Mouse (Mus musculus) liver, embryonic 14.5 days (tissue): ENCODE measurements around the gene Nrros. TPM values are rescaled to one million over a fixed set of nuclear protein-coding genes. Genes with fewer than 3 reads are reported as not detected.

Experiments used
- ATAC-seq: fragments of 200-750 bp; cut with Nextera tagmentation; 2 replicates; pipeline ENCODE4 v1.8.0; 2017; ENCODE audit warnings: moderate number of reproducible peaks, mild to moderate bottlenecking, moderate library complexity; ENCODE audit not compliant: insufficient read depth
- DNase-seq, 3 experiments: peaks; one replicate each; pipeline ENCODE4 v3.0.0-alpha.2; 2012 to 2013; ENCODE audit warnings: low read depth in 3 of 3, low spot score in 3 of 3
- H3K27ac ChIP-seq: fragments of 300-500 bp; sonication (generic); 2 replicates; pipeline ENCODE4 v1.5.1; 2014; ENCODE audit warnings: moderate library complexity, mild to moderate bottlenecking, control low read depth, inconsistent platforms
- H3K27me3 ChIP-seq: fragments of 300-500 bp; sonication (generic); 2 replicates; pipeline ENCODE4 v1.6.1; 2014; ENCODE audit warnings: mild to moderate bottlenecking, low read length, moderate library complexity; ENCODE audit not compliant: control insufficient read depth, insufficient read depth
- H3K36me3 ChIP-seq: fragments of 300-500 bp; sonication (generic); replicated peaks from 2 replicates; pipeline ENCODE4 v1.6.1; 2014; ENCODE audit warnings: low read depth; ENCODE audit not compliant: control insufficient read depth, insufficient read depth
- H3K4me1 ChIP-seq, 2 experiments: fragments of 200-500 bp in 1 of 2; fragments of 300-500 bp in 1 of 2; sonication (generic) in 1 of 2; replicated peaks; 2 replicates each; pipeline ENCODE4 v1.6.1; 2012 to 2014; ENCODE audit warnings: antibody characterized with exemption in 1 of 2, inconsistent platforms in 1 of 2, low read length in 1 of 2; ENCODE audit not compliant: control insufficient read depth in 2 of 2, insufficient read depth in 2 of 2
- H3K4me2 ChIP-seq: fragments of 300-500 bp; sonication (generic); 2 replicates; pipeline ENCODE4 v1.6.1; 2014; ENCODE audit warnings: low read depth, mild to moderate bottlenecking, control low read depth, moderate library complexity
- H3K4me3 ChIP-seq, 2 experiments: fragments of 200-500 bp in 1 of 2; fragments of 300-500 bp in 1 of 2; sonication (generic) in 1 of 2; 2 replicates each; pipeline ENCODE4 v1.5.1; 2012 to 2014; ENCODE audit warnings: low read depth in 2 of 2, low read length in 2 of 2, mild to moderate bottlenecking in 2 of 2, control low read depth in 1 of 2, inconsistent platforms in 1 of 2, moderate library complexity in 1 of 2; ENCODE audit not compliant: insufficient read depth in 1 of 2
- H3K9ac ChIP-seq: fragments of 300-500 bp; sonication (generic); replicated peaks from 2 replicates; pipeline ENCODE4 v1.6.1; 2014; ENCODE audit warnings: mild to moderate bottlenecking, control low read depth, moderate library complexity
- H3K9me3 ChIP-seq: fragments of 300-500 bp; sonication (generic); 2 replicates; pipeline ENCODE4 v1.6.1; 2016; ENCODE audit warnings: low read length, mixed read lengths; ENCODE audit not compliant: control insufficient read depth
- CTCF ChIP-seq: IDR thresholded peaks from 2 replicates; pipeline ENCODE4 v1.5.1; 2016; ENCODE audit warnings: antibody characterized with exemption, low read depth, control low read depth
- EP300 ChIP-seq: IDR thresholded peaks from 2 replicates; pipeline ENCODE4 v1.6.1; 2016; ENCODE audit warnings: antibody characterized with exemption, low read depth
- WGBS: fragments of 180-500 bp; shearing (Covaris S2); extraction: QIAGEN DNeasy Blood & Tissue Kit; methylation state at CpG from one replicate; pipeline ENCODE4 v1.1.7; 2014; ENCODE audit not compliant: insufficient replicate concordance; 5-methylcytosine and 5-hydroxymethylcytosine counted together
- polyA plus RNA-seq, 2 experiments: library from polyadenylated mRNA; depleted of rRNA in 1 of 2; stranded (reverse) in 1 of 2; unstranded in 1 of 2; fragments of >200 nt; fragmentation: Nextera tagmentation in 1 of 2; extraction: Ambion mirVana in 1 of 2; gene quantifications; 2 replicates each; pipeline versions ENCODE4 v1.2.1 to v1.2.3; 2012 to 2014

Nrros gene
- polyA plus RNA-seq, 2 experiments = 11.6 to 18.9 TPM

GRCm38 (mm10) chr16:32179333-32179901 is 14.0 kb upstream of the Nrros start, which contains the start of gene Bex6:
Gene Bex6 (plus strand): TSS chr16:32179823.
- Histone ChIP-seq H3K27me3 (no peaks in the 10 kb centered on the region), H3K9me3 (no peaks in the 10 kb centered on the region), H3K4me3 (no peak within 1 kb of the TSS), H3K4me2 (no peak within 1 kb of the TSS), H3K36me3 (no peaks in the 10 kb centered on the region), H3K4me1 (peaks cover 0 to 15% of the 10 kb centered on the region in 2 experiments; a peak in 3 of 4 replicates), H3K27ac (no peak within 1 kb of the TSS), H3K9ac (no peak within 1 kb of the TSS)
- DNase-seq (no peak), ATAC-seq (no peak)
- no peak for TF ChIP-seq EP300
- 24% methylated on average over 6 of the region's 6 CpGs for WGBS

DNA sequence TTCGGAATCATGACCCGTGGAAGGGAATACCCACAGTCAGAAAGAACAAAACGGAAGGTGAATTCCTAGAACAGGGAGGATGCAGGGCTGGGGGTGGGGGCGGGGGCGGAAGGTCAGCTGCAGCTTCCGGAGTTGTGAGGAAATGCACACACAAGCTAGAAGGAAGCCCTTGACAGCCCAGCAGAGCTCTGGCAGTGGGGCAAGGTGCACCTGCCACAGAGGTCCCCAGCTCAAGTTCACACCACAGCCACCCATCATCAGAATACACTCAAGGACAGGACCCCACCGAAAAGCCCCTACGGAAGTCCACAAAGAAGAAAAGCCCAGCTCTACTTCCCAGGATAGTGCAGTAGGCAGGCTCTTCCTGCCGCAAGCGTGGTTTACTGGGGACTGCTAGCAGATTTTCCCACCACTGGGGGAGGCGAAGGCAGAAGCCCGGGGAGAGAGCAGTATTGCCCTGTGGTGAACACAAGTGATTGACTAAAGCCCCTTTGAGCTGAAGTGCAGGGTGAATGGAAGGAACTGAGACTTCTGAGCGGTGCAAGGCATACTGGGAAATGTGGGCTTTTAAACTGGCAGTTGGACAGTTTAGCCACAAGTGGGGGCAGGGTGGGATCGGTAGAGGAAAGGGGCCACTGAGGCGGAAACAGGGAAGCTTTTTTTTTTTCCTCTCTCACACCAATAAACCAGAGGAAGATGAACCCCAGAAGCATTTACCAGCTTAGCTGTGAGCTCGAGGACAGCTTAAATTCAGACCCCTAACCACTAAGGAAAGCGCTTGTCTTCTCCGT is 11.7 kb upstream of the Nrros start:
- H3K4me2 ChIP-seq = peak overlapping the region; percentile 64
- 6% methylated on average over 18 of the region's 18 CpGs for WGBS
- peak overlapping the region; percentile 56 for H3K27ac ChIP-seq
- H3K36me3 ChIP-seq = no peaks in the 10 kb centered on the region
- H3K9me3 ChIP-seq = no peaks in the 10 kb centered on the region
- H3K9ac ChIP-seq = peak overlapping the region; percentile 38
- TF ChIP-seq CTCF (no peak), EP300 (peak; percentile 56)
- DNase-seq (no peak), ATAC-seq (peak; percentile 65)
- H3K4me3 ChIP-seq = peak overlapping the region; percentile 29 to 45
- H3K27me3 ChIP-seq = no peaks in the 10 kb centered on the region
- H3K4me1 ChIP-seq = peaks cover 0 to 15% of the 10 kb centered on the region in 2 experiments; a peak in 3 of 4 replicates

- Histone ChIP-seq H3K27me3 (no peaks in the 10 kb centered on the region), H3K4me1 (peaks cover 0 to 13% of the 10 kb centered on the region in 2 experiments; a peak in 3 of 4 replicates), H3K4me2 (no peak overlapping the region), H3K9ac (no peak overlapping the region), H3K27ac (no peak overlapping the region), H3K36me3 (no peaks in the 10 kb centered on the region), H3K9me3 (no peaks in the 10 kb centered on the region), H3K4me3 (no peak overlapping the region)
- no peak for ATAC-seq
- DNase-seq = no peak
- 80% methylated on average over 4 of the region's 4 CpGs for WGBS
- TF ChIP-seq CTCF (peak; percentile 52), EP300 (no peak)
Measured at GRCm38 (mm10) chr16:32175029-32175428, 9.6 kb upstream of the Nrros start.

DNA sequence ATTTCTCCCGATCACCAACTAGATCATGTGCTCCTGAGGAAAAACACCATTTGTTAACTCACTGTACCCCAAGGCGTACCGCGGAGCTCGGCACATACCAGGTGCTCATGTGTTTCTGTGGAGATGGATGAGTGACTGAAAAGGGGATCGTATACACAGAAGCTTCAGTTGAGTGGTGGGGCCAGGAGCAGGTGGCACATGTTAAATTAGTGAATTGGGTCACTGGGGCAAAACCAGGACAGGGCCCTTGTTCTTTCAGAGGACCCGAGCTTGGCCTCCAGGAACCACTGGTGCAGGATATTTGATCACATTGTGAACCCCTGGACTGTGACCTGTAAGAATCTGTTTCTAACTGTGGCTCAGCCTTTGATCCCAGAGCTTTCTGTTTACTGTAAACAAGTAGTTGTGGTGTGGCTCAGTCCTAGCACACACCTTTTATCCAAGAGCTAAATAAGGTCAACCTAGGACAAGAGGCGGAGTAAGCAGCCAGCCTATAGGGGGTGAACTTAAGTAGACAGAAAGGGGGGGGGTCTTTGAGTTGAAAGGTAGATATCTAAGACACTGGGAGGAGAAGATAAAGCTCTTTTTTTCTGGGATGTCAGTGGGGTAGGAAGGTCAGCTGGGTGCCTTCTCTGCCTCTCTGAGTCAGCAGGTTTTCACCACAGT is 9.1 kb upstream of the Nrros start:
- ATAC-seq = no peak
- 72% methylated on average over 8 of the region's 8 CpGs for WGBS
- TF ChIP-seq CTCF (no peak), EP300 (no peak)
- Histone ChIP-seq H3K4me2 (no peak overlapping the region), H3K4me3 (no peak overlapping the region), H3K27me3 (no peaks in the 10 kb centered on the region), H3K36me3 (no peaks in the 10 kb centered on the region), H3K27ac (no peak overlapping the region), H3K4me1 (peaks cover 0 to 13% of the 10 kb centered on the region in 2 experiments; a peak in 3 of 4 replicates), H3K9ac (no peak overlapping the region), H3K9me3 (no peaks in the 10 kb centered on the region)
- DNase-seq = no peak

GRCm38 (mm10) chr16:32173401-32173800 is 8.0 kb upstream of the Nrros start:
- no peak for DNase-seq
- H3K27ac ChIP-seq = no peak overlapping the region
- H3K4me2 ChIP-seq = no peak overlapping the region
- 62% methylated on average over 11 of the region's 11 CpGs for WGBS
- no peak overlapping the region for H3K9ac ChIP-seq
- no peak for TF ChIP-seq EP300
- H3K36me3 ChIP-seq = no peaks in the 10 kb centered on the region
- H3K4me3 ChIP-seq = no peak overlapping the region
- H3K27me3 ChIP-seq = no peaks in the 10 kb centered on the region
- H3K9me3 ChIP-seq = no peaks in the 10 kb centered on the region
- H3K4me1 ChIP-seq = peaks cover 0 to 13% of the 10 kb centered on the region in 2 experiments; a peak in 3 of 4 replicates
- ATAC-seq = no peak
